Mouse (Mus musculus): ENCODE data around the gene Ubash3a.

Ubash3a gene

DNA sequence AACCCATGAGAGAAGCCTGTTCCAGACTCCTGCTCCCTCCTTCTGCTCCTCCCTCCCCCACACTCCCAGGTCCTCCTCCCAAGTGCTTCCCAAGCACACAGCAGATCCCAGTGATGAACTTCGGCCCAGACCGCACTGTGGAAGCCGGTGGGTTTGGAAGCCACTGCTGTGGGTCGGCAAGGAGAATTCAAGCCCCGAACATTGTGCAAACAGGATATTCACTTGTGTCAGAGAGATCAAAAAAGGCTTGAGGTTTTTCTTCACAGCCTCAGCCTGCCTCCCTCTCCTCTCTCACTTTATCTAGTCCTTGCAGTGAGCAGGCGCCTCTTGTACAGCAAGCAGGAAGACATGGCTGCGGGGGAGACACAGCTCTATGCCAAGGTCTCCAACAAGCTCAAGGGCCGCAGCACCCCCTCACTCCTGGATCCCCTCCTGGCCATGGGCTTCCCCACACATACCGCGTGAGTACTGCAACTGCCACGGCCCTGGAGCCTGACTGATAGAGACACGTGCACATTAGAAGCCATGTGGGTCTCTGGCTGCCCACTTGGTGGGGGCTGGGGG, at the start of gene Ubash3a:
TSS of gene Ubash3a (plus strand) at position 103 of the 564 bp plus-strand sequence.
- DNase-seq (ENCODE audit: inconsistent age in 2 of 2, low spot score in 1 of 2): no peak

DNA sequence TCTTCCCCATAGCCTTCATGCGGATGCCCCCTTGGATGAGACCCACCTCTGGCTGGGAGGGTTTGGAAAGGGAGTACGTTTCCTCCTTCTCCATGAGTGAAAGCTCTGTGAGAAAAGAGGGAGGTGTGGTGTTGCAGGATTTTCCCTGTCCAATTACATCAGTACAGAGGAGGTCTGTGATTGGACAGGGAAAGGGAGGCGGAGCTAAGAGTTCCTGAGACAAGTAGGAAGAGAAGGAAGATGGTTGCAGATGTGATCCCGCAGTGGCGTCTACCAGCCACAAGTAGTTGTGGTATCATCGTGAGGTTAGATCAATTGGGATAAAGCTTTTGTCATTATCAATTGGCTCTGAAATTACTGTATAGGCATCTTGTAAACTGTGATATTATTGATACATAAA, 49.8 kb upstream of the Ubash3a start:
- DNase-seq (ENCODE audit: inconsistent age in 2 of 2, low spot score in 1 of 2): no peak

DNA sequence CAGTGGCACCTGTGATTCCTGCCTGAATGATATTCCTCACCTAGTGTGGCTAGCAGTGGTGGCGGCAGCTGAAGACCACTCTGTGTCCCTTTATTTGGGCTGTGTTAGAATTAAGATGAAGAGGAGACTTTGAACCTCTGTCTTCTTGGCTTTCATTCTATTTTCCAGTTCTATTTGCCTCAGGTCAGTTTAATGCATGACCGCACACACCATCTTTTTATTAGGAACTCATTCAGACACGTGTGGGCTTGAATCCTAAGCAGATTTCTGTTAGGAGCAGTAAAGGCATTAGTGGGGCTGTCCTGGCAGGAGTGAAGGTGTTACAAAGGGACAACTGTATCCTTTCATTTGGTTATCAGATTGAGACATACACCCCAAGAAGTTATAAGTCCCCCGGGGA, 47.4 kb upstream of the Ubash3a start:
- DNase-seq (ENCODE audit: inconsistent age in 2 of 2, low spot score in 1 of 2): no peak

DNA sequence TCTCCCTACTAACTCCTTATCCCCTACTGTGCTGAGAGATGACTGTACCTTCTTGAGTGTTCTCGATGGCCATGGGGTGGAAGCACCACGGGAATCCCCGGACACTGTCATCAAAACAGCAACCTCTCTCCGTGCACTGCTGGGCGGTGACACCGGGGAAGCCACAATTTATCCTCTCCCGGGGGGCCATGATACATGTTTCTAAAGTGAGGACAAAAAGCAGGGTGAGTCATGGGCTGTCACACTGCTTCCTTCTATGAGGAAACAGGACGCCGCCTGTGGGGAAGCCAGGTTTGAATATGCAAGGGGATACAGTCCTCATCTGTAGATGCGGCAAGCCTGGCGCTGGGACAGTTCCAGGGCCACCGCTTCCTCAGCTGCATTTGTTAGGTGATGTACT, 45.1 kb upstream of the Ubash3a start:
- DNase-seq (ENCODE audit: inconsistent age in 2 of 2, low spot score in 1 of 2): peak; percentile 20 to 31

DNA sequence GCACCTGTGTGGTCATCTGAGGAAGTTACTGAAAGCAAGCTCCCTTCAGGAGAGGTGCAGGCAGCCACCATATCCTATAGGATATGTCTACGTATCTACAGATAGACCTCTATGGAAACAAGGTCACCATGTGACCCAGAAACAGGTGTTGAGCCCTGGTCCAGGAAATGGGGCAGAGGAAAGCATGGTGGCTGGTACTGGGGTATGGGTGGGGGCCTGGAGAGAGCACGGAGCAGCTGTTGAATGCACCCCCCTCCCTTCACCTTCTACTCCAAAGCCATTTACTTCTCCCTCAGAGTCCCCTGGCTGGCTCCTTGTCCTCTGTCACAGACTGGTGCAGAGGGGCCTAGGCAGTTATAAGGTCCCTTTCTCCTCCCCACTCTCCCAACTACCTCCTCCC, 43.9 kb upstream of the Ubash3a start:
- DNase-seq (ENCODE audit: inconsistent age in 2 of 2, low spot score in 1 of 2): no peak

DNA sequence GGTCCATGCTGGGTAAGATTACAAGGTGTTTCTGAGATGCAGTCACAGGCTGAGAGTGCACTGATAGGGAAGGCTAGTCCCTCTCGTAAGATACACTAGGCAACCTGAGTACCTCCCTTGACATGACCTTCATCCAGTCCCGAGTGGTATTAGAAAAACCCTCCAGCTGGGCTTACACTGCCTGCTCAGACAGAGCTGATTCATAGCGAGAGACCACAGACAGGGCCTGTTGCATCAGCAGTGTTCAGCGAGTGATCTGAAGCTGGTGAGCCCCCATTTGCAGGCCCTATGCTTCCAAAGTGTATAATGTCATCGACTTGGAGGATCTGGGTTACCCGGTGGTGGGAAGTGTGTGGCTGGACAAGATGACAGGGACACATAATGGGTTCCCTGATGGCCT, 42.5 kb upstream of the Ubash3a start, which contains the start of gene Tff1:
TSS of gene Tff1 (minus strand) at position 151 of the 400 bp plus-strand sequence.
- no peak for DNase-seq (ENCODE audit: inconsistent age in 2 of 2, low spot score in 1 of 2)

DNA sequence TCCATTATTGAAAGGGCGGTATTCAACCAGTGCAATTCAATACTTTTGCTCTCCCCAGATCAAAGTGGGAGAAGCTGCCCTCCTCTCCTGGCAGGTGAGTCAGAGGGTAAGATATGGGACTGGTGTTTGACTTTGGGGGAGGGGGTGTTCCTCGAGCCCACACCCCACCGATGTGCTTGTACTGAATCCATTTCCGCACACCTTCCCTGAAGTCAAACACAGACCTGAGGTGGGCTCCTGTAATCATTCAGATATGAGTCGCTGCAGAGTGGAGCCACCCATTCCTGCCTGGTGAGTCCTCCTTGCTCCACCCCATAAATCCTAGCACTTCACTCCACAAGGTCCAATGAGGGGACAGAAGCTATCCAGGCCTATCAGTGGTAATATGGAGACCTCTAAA, 37.9 kb upstream of the Ubash3a start:
- DNase-seq (ENCODE audit: inconsistent age in 2 of 2, low spot score in 1 of 2): no peak

DNA sequence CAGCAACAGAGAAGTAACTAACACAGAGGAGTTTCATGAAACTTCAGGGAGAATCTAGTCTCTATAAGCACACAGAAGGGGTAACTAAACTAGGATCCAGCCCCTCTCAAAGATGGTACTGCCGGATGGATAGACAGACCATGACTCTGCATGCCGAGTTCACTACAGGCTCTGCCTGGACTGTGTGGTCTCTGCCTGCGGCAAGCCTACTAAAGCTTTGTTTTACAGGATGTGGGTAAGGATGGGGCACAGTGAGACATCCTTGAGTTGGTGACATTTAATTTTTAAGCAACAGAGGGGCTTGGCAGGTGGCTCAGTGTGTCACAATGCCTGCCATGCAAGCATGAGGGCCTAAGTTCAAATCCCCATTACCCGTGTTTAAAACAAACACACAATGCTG, 31.4 kb upstream of the Ubash3a start:
- DNase-seq (ENCODE audit: inconsistent age in 2 of 2, low spot score in 1 of 2): no peak

DNA sequence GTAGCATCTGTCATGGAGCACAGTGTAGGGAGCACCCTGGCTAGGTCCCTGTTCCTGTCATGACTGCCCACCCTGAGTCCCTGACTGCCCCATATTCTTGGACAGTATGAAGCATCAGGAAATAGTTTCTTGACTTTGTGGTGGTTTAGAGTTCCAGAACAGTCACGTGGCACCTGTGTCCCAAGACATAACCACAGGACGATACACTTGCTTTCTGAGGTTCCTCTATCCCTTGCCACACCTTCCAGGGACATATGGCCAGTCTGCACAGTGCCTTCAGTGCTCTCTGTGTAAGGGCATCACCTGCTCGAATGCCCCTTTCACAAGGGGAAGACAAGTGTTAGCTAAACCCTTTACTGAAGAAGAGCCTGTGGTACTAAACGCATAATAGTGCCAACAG, 26.2 kb upstream of the Ubash3a start:
- no peak for DNase-seq (ENCODE audit: inconsistent age in 2 of 2, low spot score in 1 of 2)

DNA sequence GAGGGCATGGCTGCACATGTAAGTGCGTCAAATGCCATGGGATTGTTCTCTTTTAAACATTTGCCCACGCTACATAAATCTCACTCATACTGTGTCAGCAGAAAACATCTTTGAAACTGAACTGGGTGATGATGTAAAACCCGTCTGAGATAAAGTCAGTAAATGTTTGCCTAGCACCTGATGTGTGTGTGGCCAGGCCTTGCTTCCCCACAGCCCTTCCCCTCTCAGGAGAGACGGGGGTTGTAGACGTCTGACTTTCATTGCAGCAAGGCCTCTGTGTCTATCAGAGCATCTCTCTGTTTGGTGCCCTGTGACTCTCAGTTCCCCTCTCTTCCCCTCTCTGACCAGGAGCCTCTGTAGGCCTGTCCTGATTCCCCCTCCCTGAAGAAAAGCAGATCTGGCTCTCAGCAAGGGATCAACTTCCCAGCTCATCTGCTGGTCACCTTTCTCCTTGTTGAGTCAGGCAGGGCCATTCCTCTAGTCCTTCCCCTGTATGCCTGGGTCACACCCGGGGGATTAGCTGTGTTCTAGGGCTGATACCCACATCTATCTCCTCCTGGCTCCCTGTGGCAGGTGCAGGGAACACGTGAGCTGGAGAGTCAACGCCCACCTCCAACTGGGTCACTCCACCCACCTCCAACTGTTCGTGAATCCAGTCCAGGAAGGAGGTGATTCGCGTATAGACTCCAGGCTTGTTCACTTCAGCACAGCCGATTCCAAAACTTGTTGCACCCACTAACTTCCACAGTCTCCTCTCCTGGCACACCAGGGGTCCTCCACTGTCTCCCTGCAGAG, 24.3 kb upstream of the Ubash3a start:
- DNase-seq (ENCODE audit: inconsistent age in 2 of 2, low spot score in 1 of 2): no peak

DNA sequence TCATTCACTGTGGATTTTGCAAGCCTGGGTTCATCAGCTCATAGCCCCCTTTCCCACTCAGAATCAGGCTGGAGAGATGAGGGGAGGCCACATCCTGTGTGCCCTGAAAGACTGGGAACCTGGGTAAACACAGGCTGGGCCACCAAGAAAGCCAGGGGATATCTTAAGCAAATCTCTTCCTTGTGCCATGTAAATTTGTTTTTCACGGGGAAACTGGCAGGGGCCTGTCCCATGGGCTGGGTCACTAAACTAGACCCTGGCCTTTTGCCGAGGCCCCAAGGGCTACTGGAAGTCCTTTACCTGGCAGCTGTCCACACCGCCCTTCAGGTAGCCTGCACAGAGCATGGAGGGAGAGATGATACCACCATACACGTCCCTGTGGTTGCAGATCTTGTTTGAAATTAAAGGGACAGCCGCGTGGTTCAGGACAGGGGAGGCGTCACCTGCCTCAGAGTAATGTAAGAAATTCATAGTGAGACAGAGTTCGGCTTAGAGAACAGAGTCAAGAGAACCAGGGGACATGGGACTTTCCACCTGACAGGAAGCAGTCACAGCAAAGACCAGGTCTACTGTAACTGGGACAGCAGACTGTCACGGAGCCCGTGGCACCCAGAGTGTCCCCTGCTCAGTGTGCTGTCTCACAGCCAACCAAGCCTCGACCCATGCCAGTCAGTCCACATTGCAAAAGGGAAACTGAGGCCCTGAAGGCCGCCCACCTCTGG, 23.2 kb upstream of the Ubash3a start:
- DNase-seq (ENCODE audit: inconsistent age in 2 of 2, low spot score in 1 of 2): no peak

DNA sequence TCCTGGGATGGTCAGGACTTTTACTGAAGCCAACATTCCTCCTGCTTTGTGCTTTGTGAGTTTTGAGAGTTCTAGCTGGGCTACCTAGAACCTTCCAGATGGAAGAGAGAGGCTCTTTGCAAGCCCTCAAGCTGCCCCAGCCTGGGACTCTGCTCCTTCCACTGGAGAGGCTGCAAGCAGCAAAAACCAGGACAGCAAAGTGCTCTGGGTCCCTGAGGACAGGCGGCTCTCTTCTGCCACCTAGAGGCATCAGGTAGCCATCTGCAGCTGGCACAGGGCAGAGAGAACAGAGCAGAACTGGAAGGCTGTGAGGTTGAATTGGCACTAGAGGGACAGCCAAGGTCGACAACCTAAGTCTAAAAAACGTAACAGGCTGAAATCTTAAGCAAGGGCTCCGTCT, 20.3 kb upstream of the Ubash3a start:
- peak; percentile 69 to 88 for DNase-seq (ENCODE audit: inconsistent age in 2 of 2, low spot score in 1 of 2)

DNA sequence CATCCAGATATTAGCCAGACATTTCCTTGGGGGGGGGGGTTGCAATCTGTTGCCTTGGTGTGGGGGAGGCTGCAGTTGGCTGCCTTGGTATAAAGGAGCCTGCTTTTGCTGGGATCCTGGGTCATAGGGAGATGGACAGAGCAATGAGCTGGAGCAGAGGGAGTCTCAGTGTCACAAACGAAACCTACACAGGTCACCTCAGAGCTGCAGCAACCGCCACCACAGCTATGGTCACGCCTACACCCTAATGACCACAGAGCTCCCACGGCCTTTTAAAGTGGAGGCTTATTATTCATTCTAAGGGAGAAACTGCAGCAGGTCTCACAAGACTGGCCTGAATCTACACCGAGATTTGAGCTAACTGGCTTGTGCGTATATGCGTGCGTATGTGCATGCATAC, 15.8 kb upstream of the Ubash3a start:
- DNase-seq (ENCODE audit: inconsistent age in 2 of 2, low spot score in 1 of 2): no peak

DNA sequence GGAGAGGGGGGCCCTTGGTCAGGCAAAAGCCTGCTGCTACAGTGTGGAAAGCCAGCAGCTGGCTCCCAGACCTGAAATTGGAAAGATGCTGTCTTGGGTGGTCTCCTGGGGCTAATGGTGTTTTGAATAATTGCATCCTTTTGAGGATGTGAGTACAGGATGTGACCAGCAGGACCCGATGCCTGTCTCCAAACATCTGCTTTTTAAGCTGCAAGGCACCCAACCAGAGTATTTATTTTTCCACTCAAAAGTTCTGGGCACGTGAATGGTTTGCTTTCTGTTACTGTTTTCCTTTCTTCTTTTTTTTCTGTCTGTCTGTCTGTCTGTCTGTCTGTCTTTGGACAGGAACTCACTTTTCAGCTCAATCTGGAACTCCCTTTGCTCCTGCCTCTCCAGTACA, 15.0 kb upstream of the Ubash3a start:
- no peak for DNase-seq (ENCODE audit: inconsistent age in 2 of 2, low spot score in 1 of 2)

DNA sequence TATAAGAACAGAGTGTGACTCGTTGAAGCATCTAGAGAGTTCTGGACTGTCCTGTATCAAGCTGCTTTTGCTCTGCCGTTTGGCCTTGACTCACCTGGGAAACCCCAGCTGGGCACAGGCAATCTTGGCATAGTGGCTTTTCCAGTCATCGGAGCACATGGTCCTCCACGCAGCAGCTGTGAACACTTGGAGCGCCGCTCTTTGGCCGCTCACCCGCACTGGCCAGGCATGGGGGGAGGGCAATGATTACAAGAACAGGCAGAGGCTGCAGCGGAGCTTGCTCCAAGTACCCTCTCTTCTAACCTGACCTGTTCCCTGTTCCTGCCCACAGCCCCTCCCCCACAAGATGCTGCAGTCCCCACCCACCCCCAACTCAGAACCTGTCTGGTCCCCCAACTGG, 14.3 kb upstream of the Ubash3a start:
- DNase-seq (ENCODE audit: inconsistent age in 2 of 2, low spot score in 1 of 2): no peak

DNA sequence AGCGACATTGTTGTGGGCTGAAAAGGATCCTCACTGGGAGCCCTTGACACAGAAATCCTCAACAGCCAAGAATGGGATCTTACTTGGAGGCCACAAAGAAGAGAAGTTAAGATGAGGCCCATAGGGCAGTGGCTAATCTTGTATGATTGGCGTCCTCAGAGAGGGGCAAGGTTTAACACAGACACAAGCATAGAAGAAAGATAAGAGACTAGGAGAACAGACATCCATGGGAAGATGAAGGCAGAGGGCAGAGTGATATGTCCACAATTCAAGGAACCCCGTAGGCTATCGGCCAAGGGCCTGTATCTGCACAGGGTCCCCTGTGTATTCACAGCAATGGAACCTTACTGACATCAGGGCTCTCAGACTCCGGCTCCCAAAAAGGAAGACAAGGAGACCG, 12.5 kb upstream of the Ubash3a start:
- no peak for DNase-seq (ENCODE audit: inconsistent age in 2 of 2, low spot score in 1 of 2)

DNA sequence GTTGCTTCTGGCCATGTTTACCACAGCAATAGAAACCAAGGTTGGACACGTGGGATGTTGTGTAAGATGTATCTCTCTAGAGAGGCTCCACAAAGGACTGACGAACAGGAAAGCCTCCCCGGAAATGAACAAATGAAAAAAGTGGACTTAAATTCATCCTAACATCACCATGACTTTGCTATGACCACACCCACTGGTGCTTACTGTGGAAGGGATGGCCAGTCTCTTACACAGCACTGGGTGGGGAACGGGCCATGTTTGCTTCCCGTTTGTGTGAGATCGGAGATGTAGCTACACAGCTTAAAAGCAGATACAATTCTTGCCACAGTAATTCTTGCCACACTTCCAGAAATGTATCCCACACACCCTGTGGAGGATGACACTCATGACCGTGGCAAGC, 11.4 kb upstream of the Ubash3a start:
- no peak for DNase-seq (ENCODE audit: inconsistent age in 2 of 2, low spot score in 1 of 2)

DNA sequence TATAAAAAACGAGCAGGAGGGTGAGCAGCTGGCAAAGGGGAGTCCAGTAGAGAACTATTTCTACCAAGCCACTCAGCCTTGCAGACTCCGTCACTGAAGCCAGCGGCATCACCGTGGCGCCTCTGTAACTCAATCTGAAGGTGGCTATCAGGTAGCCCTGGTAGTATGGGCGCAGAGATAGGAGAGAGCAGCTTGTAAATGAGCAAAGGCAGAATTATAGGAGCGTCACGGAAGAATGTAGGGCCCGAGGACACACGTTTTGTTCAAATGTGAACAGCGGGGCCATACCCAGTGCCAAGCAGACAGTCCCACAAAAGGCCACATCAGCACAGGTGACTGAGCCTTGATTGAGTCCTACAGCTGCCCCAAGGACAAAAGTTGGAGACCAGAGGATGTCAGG, 8.8 kb upstream of the Ubash3a start, which contains the start of gene Tmprss3:
TSS of gene Tmprss3 (minus strand) at position 101 of the 400 bp plus-strand sequence.
- no peak for DNase-seq (ENCODE audit: inconsistent age in 2 of 2, low spot score in 1 of 2)

DNA sequence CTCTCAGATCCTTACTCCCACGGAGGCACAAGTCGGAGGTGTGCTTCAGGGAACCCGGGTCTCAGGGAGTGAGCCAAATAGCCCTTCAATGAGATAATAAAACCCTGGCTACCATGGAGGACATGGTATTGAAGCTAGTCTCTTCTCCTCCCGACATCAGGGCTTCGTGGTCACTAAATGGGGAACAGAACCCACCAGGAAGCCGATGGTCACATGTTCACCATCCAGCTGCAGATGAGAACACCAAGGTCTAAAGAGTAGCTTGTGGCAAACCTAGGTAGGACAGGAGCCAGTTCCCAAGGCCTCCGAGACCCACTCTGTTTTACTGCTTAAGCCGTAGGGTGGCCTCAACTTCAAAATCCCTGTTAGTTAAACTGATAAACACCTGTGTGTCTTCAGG, 981 bp downstream of the Ubash3a start:
- DNase-seq (ENCODE audit: inconsistent age in 2 of 2, low spot score in 1 of 2): no peak

DNA sequence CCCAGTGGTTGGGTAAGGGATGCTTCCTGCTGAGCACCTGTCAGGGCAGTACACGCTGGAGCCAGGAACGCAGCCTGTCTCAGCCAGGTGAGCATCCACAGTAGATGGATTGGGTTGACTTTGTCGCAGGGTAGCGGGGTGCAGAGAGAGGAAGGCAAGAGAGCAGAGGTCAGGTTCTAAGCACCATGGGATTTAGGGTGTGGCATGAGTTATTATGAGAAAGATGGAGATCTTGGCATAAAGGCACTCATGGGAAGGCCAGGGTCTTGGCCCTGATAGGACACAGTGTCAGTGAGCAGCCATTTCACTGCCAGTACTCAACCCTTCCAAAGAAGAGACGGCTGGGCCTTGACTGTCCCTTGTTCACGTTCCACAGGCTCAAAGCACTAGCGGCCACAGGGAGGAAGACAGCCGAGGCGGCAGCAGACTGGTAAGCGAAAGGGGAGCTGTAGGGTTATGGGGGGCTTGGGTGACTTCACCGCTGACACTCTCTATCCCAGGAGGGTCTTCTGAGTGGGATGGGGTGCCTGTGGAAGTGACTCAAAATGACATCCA, 1.8 kb downstream of the Ubash3a start:
- DNase-seq (ENCODE audit: inconsistent age in 2 of 2, low spot score in 1 of 2): no peak

DNA sequence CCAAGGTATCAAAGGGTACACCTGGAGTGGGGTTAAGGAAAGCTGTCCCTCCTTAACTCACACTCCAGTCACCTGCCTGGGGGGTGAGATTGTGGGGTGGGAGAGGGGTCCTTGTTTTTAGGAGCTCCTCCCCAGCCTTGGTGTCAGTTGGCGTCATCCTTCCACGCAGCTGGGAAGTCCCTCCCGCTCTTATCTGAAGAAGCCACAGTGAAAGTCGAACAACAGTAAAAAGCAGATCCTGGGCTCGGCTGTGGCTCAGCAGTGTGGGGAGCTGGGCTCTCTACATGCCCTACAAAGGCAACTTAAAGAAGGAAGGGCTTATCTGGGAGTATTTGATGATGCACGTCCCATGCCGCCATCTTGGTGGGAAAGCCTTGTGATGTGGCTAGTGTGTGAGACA, 2.6 kb downstream of the Ubash3a start:
- DNase-seq (ENCODE audit: inconsistent age in 2 of 2, low spot score in 1 of 2): no peak

DNA sequence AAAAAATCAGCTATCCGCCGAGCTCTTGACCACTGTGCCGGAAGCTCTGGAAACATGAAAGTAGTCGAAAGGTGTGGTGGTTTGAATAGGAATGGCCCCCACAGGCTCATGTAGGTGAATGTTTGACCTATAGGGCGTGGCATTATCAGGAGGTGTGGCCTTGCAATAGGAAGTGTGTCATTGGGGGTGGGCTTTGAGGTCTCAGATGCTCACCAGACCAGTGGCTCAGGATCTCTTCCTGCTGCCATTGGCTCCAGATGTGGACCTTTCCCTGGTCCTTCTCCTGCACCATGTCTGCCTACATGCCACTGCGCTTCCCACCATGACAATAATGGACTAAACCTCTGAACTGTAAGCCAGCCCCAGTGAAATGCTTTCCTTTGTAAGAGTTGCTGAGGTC, 4.2 kb downstream of the Ubash3a start:
- no peak for DNase-seq (ENCODE audit: inconsistent age in 2 of 2, low spot score in 1 of 2)

Measured in adrenal gland, adult (tissue).